Mouse (Mus musculus): ENCODE data around the gene Bcl2l11.

The Bcl2l11 gene

DNA sequence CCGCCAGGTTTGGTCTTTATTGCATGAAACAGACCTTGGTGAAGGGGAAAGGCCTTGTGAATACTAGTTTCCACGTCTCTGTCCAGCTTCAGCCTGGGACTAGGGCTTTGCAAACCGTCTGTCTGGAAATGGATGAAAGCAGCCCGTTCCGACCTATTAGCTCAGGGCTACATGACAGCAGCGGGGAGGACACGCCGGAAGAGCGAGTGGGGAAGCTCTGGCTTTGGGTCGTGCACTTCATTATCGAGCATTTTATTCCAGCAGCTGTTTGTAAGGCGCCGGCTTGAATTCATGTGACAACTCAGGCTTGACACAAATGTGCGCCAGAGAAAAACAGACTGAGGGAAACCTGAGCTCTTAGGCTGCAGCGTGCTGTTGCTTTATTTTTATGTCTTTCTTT, 13.9 kb downstream of the Bcl2l11 start:
- DNase-seq (ENCODE audit: low spot score in 2 of 2): no peak

GRCm38 (mm10) chr2:128140183-128140582, 14.3 kb downstream of the Bcl2l11 start:
- DNase-seq (ENCODE audit: low spot score in 2 of 2): no peak

GRCm38 (mm10) chr2:128143992-128144391, 18.2 kb downstream of the Bcl2l11 start:
- no peak for DNase-seq (ENCODE audit: low spot score in 2 of 2)

DNA sequence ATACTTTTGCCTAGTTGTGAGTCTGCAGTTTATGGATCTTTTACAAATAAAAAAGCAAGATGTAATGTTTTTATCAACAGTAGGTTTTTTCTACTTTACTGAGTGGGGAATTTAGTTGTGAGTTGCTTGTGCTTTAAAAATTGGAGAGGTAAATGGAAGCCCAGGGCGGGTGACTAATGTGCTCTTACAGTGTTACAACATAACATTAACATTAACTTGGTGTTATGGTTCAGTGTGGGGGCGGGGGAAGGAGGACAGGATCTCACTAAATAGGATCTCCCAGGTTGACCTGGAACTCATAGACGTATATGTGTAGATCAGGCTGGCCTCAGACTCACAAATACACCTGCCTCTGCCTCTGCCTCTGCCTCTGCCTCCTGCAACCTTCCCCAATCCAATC, 19.6 kb downstream of the Bcl2l11 start:
- no peak for DNase-seq (ENCODE audit: low spot score in 2 of 2)

DNA sequence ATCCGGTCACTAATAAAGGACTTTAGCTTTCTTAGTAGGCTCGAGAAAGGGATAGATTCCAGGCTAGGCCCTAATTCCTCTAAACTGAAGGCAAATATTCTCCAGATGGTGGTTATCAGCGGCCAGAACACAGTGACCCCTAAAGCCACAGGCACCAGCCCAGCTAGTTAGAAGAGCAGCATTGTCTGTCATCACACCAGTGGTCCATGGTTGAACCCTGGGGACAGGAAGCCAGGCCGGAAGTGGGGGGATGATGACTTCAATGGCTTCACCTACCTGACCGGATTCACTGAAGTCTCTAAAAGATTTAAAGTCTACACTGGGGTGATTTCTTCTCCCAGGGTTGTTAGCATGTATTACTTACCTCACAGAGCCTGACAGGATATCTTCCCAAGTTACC, 23.8 kb downstream of the Bcl2l11 start:
- DNase-seq (ENCODE audit: low spot score in 2 of 2): no peak

DNA sequence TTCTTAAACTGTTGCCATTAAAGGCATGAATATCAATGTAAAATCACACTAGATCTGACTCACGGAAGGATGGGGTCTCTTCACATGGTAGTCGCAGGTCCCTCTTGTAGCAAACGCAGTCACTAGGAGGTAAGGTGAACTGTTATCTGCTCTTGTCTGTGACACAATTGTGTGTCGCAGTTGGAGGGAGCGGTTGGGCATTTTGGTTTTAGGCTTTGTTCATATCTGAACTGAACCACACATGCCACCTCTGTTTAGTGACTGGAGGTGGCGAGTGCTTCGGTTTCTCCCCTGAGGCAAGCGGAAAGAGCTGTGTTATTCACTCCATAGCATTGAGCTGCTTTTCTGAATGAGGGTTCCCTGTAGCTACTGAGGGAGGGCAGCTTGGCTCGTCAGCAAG, 26.4 kb downstream of the Bcl2l11 start:
- no peak for DNase-seq (ENCODE audit: low spot score in 2 of 2)

- DNase-seq (ENCODE audit: low spot score in 2 of 2): no peak
Measured at GRCm38 (mm10) chr2:128152845-128153550, 27.2 kb downstream of the Bcl2l11 start.

DNA sequence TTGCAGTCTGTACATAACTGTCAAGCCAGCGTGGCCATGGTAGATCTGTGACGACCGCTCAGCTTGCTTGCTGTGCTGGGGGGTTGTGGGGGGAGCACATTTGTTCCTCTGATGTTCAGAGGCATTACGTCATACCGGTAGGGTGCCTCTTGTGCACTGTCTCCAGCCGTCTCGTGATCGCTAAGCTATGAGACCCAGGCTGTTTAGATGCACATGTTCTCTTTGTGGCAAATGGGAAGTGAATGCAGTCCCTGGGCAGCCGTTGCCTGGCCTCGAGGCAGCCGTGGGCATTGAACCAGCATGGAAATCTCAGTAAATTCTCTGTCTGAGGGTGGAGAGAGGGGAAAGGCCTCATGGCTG, 27.7 kb downstream of the Bcl2l11 start:
- DNase-seq (ENCODE audit: low spot score in 2 of 2): no peak

- no peak for DNase-seq (ENCODE audit: low spot score in 2 of 2)
Measured at GRCm38 (mm10) chr2:128155412-128156066, 29.7 kb downstream of the Bcl2l11 start.

DNA sequence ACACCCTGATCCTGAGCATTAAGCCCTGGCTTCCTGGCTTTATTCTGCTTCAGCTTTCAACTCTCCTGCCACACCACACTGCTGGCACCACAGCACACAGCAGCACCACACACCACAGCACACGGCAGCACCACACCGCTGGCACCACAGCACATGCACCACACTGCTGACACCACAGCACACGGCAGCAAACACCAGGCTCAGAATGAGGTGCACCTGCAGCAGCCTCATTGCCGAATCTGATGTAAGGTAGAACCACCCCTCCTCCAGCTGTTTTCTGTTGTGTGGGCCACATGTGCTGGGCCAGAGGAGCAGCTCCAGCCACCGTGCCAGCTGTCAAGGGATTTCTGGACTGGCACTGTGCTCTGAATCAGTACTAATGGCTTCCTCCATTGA, 30.2 kb downstream of the Bcl2l11 start:
- DNase-seq (ENCODE audit: low spot score in 2 of 2): no peak

- DNase-seq (ENCODE audit: low spot score in 2 of 2): no peak
Measured at GRCm38 (mm10) chr2:128156557-128157412, 30.9 kb downstream of the Bcl2l11 start.

- DNase-seq (ENCODE audit: low spot score in 2 of 2): no peak
Measured at GRCm38 (mm10) chr2:128158734-128159410, 33.0 kb downstream of the Bcl2l11 start.

DNA sequence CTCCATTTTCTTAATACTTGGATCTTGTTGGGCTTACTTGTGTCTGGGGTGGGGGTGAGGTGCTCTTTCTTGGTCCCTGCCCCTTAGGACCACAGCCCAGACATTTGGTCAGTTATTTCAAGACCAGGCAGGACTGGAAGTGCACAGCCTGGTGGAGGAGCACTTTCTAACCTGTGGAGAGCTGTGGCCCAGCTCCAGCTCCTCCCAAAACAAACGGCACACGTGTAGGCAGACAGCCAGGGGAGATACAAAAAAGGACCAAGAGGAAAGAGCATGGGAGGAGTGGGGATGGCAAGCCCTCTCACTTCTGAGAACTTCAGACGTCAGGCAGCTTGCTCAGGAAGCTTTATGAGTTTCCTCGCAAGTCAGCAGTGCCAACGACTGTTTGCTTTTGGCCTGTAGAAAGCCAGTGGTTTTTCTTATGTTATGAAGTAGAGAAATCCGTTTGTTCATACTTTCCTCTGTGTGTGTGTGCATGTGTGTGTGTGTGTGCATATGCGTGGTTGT, 33.8 kb downstream of the Bcl2l11 start:
- DNase-seq (ENCODE audit: low spot score in 2 of 2): no peak

GRCm38 (mm10) chr2:128163177-128163576, 37.3 kb downstream of the Bcl2l11 start:
- DNase-seq (ENCODE audit: low spot score in 2 of 2): no peak

DNA sequence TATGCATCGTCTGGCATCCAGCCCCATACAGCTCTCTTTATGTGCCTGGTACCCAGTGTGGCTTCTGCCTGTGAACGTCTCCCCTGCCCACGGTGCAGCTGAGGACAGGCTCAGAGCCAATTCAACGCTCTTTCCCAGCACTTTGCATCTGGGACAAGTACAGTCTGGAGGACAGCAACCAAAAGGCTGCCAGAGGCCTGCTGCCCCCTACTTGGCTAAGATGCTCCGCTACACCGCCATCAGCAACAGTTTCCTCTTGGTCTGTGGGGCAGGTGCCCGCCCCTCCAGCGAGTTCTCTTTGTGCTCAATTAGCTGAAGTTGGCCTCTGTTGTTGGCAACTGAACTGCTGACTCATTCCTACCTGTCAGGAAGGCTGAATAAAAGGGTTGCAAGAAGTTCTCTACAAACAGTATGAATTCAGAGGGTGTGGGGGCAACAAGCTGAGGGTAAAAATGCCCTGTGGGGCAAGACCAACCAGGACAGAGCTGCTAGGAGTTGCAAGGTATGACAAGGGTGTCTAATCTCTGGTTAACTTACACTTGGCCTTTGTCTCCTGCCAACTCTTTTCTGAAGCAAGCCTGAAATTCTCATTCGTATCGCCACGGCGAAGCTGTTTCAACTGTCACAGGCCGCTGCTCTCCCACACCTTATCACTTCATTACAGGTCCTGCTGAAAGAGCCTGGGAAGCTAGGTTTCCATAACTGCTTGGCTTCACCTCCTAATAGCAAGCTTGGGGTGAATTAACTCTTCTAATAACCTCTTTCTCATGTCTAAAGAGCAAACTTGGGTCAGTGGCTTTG, 41.0 kb downstream of the Bcl2l11 start:
- DNase-seq (ENCODE audit: low spot score in 2 of 2): no peak

GRCm38 (mm10) chr2:128167930-128168329, 42.1 kb downstream of the Bcl2l11 start:
- no peak for DNase-seq (ENCODE audit: low spot score in 2 of 2)

DNA sequence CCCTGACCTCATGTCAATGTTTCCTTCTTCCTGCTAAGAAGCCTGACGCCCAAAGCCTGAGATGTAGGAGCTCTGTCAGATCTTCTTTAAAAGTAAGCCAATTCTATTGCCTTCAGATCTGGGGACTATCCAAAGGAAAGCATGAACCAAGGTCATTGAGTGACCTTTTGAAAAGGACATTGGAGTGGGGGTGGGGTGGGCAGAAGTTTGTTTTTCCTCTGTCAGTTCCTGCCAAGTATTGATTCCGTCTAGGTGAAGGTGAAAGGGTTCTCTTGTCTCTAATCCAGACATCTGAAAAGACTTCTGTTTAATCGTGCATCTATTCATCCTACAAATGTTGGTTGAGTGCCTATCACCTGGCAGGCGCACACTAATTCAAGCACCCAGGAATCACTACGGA, 43.6 kb downstream of the Bcl2l11 start:
- no peak for DNase-seq (ENCODE audit: low spot score in 2 of 2)

GRCm38 (mm10) chr2:128169972-128170371, 44.1 kb downstream of the Bcl2l11 start:
- no peak for DNase-seq (ENCODE audit: low spot score in 2 of 2)

GRCm38 (mm10) chr2:128170614-128171013, 44.8 kb downstream of the Bcl2l11 start:
- DNase-seq (ENCODE audit: low spot score in 2 of 2): no peak

DNA sequence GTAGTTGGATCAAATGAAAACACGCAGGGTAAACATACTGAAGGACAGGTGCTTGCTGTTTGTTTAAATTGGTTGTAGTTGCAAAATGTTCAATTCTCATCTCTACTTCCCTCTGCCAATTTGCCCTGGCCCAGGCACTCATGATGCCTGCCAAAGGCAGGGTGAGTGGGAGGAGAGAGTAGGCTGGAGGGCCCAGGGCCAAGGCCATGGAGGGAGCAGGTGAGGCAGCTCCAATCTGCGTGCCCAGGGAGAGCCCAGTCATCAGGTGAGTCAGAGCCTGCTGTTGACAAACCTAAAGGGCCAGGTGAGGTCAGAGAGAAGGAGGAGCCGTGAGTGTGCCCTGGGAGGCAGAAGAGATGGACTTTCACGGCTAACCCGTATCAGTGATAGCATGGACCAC, 46.4 kb downstream of the Bcl2l11 start:
- peak; percentile 43 to 76 for DNase-seq (ENCODE audit: low spot score in 2 of 2)

- no peak for DNase-seq (ENCODE audit: low spot score in 2 of 2)
Measured at GRCm38 (mm10) chr2:128174176-128174575, 48.3 kb downstream of the Bcl2l11 start.

Data from urinary bladder, postnatal 36 days (tissue).